5 mouse cellular contexts compared by ENCODE assay signal in the genomic region with DNA sequence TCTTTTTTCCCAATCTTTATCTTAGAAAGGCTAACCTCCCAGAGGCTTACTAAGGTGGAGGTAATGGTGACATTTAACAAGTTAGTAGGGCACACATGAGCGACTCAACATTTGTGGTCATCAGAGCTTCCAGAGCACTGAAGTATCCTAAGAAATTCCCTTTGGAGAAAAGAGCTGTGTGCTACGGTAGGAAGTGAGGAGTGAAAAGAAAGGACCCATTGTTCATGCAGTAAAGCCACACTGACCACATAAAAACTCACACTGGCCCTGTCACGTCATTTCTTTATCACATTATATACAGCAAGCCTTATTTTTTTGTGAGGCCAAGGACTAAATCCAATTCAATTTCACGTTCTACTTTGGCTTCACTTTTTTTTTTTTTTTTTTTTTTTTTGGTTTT.
A peak's percentile ranks its signal among the peaks of the same experiment; 100 is the strongest.
DNase-seq lines count a peak whose midpoint lies in the region; ATAC-seq lines count a peak whose summit lies in the region.
"Not testable (repeated sequence)": the region's sequence is repeated elsewhere in the genome, so short reads cannot be mapped to it uniquely, and the experiment has no call there.

No protein-coding gene starts in this region.

- not testable (repeated sequence) for H3K27ac ChIP-seq in embryonic facial prominence, embryonic 14.5 days (replicated peaks; ENCODE audit: low read depth, low read length); hindbrain, embryonic 14.5 days; midbrain, embryonic 11.5 days (ENCODE audit: low read depth, low read length)

- ATAC-seq in embryonic facial prominence, embryonic 14.5 days (ENCODE audit: low read depth); hindbrain, embryonic 14.5 days (ENCODE audit: low FRiP score); midbrain, embryonic 11.5 days (ENCODE audit: low FRiP score): not testable (repeated sequence)

- not testable (repeated sequence) for H3K4me2 ChIP-seq in embryonic facial prominence, embryonic 14.5 days (ENCODE audit: low read depth, low read length); hindbrain, embryonic 14.5 days (replicated peaks); midbrain, embryonic 11.5 days

- H3K9me3 ChIP-seq in embryonic facial prominence, embryonic 14.5 days (ENCODE audit: control insufficient read depth, low read length); hindbrain, embryonic 14.5 days (ENCODE audit: control insufficient read depth, low read length); midbrain, embryonic 11.5 days (ENCODE audit: control insufficient read depth, low read length): not testable (repeated sequence)

- not testable (repeated sequence) for H3K27me3 ChIP-seq in embryonic facial prominence, embryonic 14.5 days (replicated peaks; ENCODE audit: control insufficient read depth, insufficient read depth, low read length); hindbrain, embryonic 14.5 days (ENCODE audit: control insufficient read depth, insufficient read depth, low read length); midbrain, embryonic 11.5 days (ENCODE audit: control insufficient read depth, insufficient read depth, low read length)

- H3K9ac ChIP-seq in embryonic facial prominence, embryonic 14.5 days (ENCODE audit: low read depth, low read length); hindbrain, embryonic 14.5 days; midbrain, embryonic 11.5 days (ENCODE audit: low read length): not testable (repeated sequence)

- H3K4me1 ChIP-seq in embryonic facial prominence, embryonic 14.5 days (ENCODE audit: control insufficient read depth, insufficient read depth, low read length); hindbrain, embryonic 14.5 days (replicated peaks; ENCODE audit: control insufficient read depth, insufficient read depth, low read length); midbrain, embryonic 11.5 days (ENCODE audit: control insufficient read depth, insufficient read depth, low read length): not testable (repeated sequence)

- not testable (repeated sequence) for H3K4me3 ChIP-seq in embryonic facial prominence, embryonic 14.5 days (ENCODE audit: low read depth, low read length); hindbrain, embryonic 14.5 days (replicated peaks; ENCODE audit: low read length); midbrain, embryonic 11.5 days (ENCODE audit: low read depth, low read length)

- DNase-seq in 3T3-L1 (ENCODE audit: low read depth, low spot score), result peak; percentile 77
- peak; percentile 12 for DNase-seq in Muller cell, postnatal 12 days (ENCODE audit: inconsistent ontology term)
- DNase-seq in embryonic facial prominence, embryonic 14.5 days (ENCODE audit: low spot score), result peak; percentile 1
- peak; percentile 18 for DNase-seq in hindbrain, embryonic 14.5 days (ENCODE audit: low spot score)
- DNase-seq in midbrain, embryonic 11.5 days (ENCODE audit: low spot score, missing footprints), result peak; percentile 2

- not testable (repeated sequence) for H3K36me3 ChIP-seq in embryonic facial prominence, embryonic 14.5 days (ENCODE audit: control insufficient read depth, insufficient read depth, low read length); hindbrain, embryonic 14.5 days (replicated peaks; ENCODE audit: control insufficient read depth, insufficient read depth); midbrain, embryonic 11.5 days (ENCODE audit: control insufficient read depth, insufficient read depth, low read length)

- 41% methylated on average over 4 of the region's 4 CpGs for WGBS in embryonic facial prominence, embryonic 14.5 days
- 48% methylated on average over 4 of the region's 4 CpGs for WGBS in hindbrain, embryonic 14.5 days
- 60% methylated on average over 4 of the region's 4 CpGs for WGBS in midbrain, embryonic 11.5 days

Comparison
In these comparisons a context has a peak if more than half of its experiments do, and no peak if none do; other contexts are left out.
1. DNase-seq: peak in every context shown above with its lines; median percentile 77 in 3T3-L1; 18 in hindbrain, embryonic 14.5 days; 12 in Muller cell, postnatal 12 days; 2 in midbrain, embryonic 11.5 days; 1 in embryonic facial prominence, embryonic 14.5 days.